Mouse (Mus musculus) left cerebral cortex, adult 11 months (tissue): Measurements from ENCODE around the gene Chchd2.

ENCODE experiments used
- DNase-seq: peaks from one replicate; pipeline ENCODE4 v3.0.0; 2022; ENCODE audit warnings: low spot score

The Chchd2 gene

GRCm38 (mm10) chr5:129878946-129879345, 8.3 kb downstream of the Chchd2 start:
- DNase-seq = peak; percentile 36

- DNase-seq = no peak
These were observed 9.4 kb downstream of the Chchd2 start for GRCm38 (mm10) chr5:129877731-129878455.

- no peak for DNase-seq
These were observed 12.2 kb downstream of the Chchd2 start for GRCm38 (mm10) chr5:129875098-129875497.

- no peak for DNase-seq
These were observed 13.3 kb downstream of the Chchd2 start for GRCm38 (mm10) chr5:129873942-129874341.

GRCm38 (mm10) chr5:129871238-129871637, 16.0 kb downstream of the Chchd2 start:
- no peak for DNase-seq

GRCm38 (mm10) chr5:129869238-129869995, 17.9 kb downstream of the Chchd2 start:
- no peak for DNase-seq

GRCm38 (mm10) chr5:129865841-129866240, 21.4 kb downstream of the Chchd2 start:
- no peak for DNase-seq

- DNase-seq = no peak
These were observed 22.8 kb downstream of the Chchd2 start for GRCm38 (mm10) chr5:129864467-129864866.

- DNase-seq = no peak
These were observed 24.9 kb downstream of the Chchd2 start for GRCm38 (mm10) chr5:129862325-129862724.

- DNase-seq = no peak
These were observed 30.9 kb downstream of the Chchd2 start for GRCm38 (mm10) chr5:129856414-129856813.

- no peak for DNase-seq
These were observed 32.1 kb downstream of the Chchd2 start for GRCm38 (mm10) chr5:129855163-129855562.

- no peak for DNase-seq
These were observed 39.8 kb downstream of the Chchd2 start for GRCm38 (mm10) chr5:129847558-129847820.

- peak; percentile 91 for DNase-seq
These were observed 40.3 kb downstream of the Chchd2 start, which contains the start of gene Sumf2 for GRCm38 (mm10) chr5:129846752-129847557. TSS of gene Sumf2 (plus strand) at chr5:129846986.

GRCm38 (mm10) chr5:129844848-129845247, 42.4 kb downstream of the Chchd2 start:
- no peak for DNase-seq
